Mouse (Mus musculus): ENCODE results near the gene Ccnd3.

DNA sequence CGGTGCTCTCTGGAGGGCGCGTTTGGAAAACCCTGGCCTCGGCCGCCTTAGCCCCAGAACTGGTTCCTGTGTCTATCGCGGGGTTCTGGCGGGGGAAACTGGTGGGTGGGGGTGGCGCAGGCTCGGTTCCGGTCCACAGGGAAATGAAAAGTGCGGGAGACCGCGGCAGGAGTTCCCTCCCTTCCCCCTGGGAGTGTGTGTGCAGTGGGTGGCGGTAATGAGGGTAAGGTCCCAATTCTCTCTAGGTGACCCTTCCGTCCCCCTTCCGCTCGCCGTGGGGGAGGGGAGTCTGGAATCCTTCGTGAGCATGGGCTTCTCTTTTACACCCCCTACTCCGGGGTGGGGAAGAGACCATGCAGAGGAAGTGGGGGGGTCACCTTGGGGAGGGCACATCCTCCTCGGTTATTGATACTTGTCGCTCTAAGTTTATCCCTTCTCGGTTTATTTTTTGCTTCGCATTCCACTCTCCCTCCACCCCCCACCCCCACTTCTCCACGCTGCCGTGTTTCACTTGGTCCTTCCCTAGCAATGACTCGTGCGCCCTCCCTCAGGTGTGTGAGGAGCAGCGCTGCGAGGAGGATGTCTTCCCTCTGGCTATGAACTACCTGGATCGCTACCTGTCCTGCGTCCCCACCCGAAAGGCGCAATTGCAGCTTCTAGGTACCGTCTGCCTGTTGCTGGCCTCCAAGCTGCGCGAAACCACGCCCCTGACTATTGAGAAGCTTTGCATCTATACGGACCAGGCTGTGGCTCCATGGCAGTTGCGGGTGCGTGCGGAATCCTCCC is 89.5 kb downstream of the Ccnd3 start:
- TF ChIP-seq CTCF (IDR thresholded peaks at IDR 0.05; ENCODE audit: borderline replicate concordance, control insufficient read depth, extremely low read depth, insufficient read depth, low read length, poor library complexity): no peak
- TF ChIP-seq POLR2A (IDR thresholded peaks at IDR 0.05; ENCODE audit: control insufficient read depth, extremely low read depth, insufficient read depth, low read length, poor library complexity): no peak

Data from thymus, adult 2 months (tissue).